Mouse (Mus musculus): ENCODE data around the gene Tlx1. TPM values are rescaled to one million over a fixed set of nuclear protein-coding genes. Genes with fewer than 3 reads are reported as not detected.

Tlx1 gene
- polyA plus RNA-seq, 1 experiment from 2014 or later: 0.29 TPM

DNA sequence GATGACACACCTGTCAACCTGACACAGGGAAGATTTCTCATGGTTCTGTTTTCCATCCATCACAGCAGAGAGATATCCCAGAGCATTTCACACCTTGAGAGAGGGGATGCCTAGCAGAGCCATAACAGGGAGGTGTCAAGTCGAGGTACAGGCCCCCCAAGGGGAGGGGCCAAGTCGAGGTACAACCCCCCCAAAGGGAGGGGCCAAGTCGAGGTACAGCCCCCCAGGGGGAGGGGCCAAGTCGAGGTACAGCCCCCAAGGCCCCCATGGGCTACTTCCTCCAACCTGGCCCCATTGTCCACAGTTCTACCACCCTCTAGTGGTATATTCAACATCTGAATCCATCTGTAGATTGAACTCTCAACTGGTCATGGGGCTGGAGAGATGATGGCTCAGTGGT, 44.2 kb downstream of the Tlx1 start:
- no peak for ATAC-seq (ENCODE audit: insufficient read depth, low FRiP score, low TSS enrichment)
- Histone ChIP-seq H3K27ac (ENCODE audit: low read depth, low read length) (no peak overlapping the region), H3K9ac (ENCODE audit: low read length) (no peak overlapping the region), H3K36me3 (ENCODE audit: control insufficient read depth, insufficient read depth, low read length) (no peaks in the 10 kb centered on the region), H3K4me2 (ENCODE audit: low read depth) (no peak overlapping the region), H3K4me3 (ENCODE audit: low read depth, low read length) (no peak overlapping the region), H3K9me3 (ENCODE audit: control insufficient read depth, low read length) (no peaks in the 10 kb centered on the region), H3K27me3 (ENCODE audit: control insufficient read depth, insufficient read depth, low read length) (no peaks in the 10 kb centered on the region), H3K4me1 (ENCODE audit: control insufficient read depth, insufficient read depth, low read length) (no peaks in the 10 kb centered on the region)
- DNase-seq (ENCODE audit: low spot score): no peak
- WGBS: 53% methylated on average over 4 of the region's 4 CpGs

DNA sequence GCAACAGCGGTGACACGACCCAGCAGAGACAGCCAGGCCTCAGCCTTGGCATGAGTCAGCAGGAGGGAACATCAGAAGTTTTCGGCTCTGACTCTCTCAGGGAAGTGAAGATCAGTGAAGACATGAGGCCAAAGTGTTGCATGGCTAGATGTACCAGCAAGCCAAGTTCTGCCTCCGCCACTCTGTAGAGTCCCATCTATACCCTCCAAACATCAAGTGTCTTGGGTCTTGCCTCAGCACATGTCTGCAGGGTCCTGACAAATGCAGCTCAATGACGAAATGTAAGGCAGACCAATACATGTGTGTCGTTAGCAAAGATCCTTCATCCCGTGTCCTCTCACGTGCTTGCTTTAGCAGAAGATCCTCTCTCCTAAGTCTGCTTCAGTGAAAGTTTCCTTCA, 46.5 kb downstream of the Tlx1 start:
- Histone ChIP-seq H3K4me2 (ENCODE audit: low read depth) (no peak overlapping the region), H3K27ac (ENCODE audit: low read depth, low read length) (no peak overlapping the region), H3K4me3 (ENCODE audit: low read depth, low read length) (no peak overlapping the region), H3K36me3 (ENCODE audit: control insufficient read depth, insufficient read depth, low read length) (no peaks in the 10 kb centered on the region), H3K27me3 (ENCODE audit: control insufficient read depth, insufficient read depth, low read length) (no peaks in the 10 kb centered on the region), H3K9me3 (ENCODE audit: control insufficient read depth, low read length) (no peaks in the 10 kb centered on the region), H3K4me1 (ENCODE audit: control insufficient read depth, insufficient read depth, low read length) (no peaks in the 10 kb centered on the region), H3K9ac (ENCODE audit: low read length) (no peak overlapping the region)
- 90% methylated on average over 8 of the region's 8 CpGs for WGBS
- DNase-seq (ENCODE audit: low spot score) (no peak), ATAC-seq (ENCODE audit: insufficient read depth, low FRiP score, low TSS enrichment) (no peak)

DNA sequence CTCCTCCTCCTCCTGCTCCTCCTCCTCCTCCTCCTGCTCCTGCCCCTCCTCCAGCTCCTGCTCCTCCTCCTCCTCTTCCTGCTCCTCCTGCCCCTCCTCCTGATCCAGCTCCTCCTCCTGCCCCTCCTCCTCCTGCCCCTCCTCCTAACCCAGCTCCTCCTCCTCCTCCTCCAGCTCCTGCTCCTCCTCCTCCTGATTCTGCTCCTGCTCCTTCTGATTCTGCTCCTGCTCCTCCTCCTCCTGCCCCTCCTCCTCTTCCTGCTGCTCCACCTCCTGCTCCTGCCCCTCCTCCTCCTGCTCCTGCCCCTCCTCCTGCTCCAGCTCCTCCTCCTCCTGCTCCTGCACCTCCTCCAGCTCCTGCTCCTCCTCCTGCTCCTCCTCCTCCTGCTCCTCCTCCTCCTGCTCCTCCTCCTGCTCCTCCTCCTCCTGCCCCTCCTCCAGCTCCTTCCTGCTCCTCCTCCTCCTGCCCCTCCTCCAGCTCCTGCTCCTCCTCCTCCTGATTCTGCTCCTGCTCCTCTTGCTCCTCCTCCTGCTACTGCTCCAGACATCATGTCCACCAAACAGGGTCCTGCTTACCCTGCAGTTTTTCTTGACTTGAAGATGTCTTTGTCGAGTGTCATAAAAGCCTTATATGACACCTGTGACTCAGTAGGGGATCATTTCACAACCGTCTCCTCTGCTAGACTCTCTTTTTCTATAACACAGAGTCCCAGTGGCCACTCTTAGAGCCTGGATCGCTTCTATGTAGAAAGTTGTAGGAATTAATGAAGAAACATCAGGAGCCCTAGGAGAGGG, 55.0 kb downstream of the Tlx1 start:
- no peak overlapping the region for H3K4me2 ChIP-seq (ENCODE audit: low read depth)
- ATAC-seq (ENCODE audit: insufficient read depth, low FRiP score, low TSS enrichment): no peak
- no peak overlapping the region for H3K27ac ChIP-seq (ENCODE audit: low read depth, low read length)
- H3K9ac ChIP-seq (ENCODE audit: low read length): no peak overlapping the region
- 0 out of 2 replicates have a peak, but pooled peaks cover 4% of the 10 kb centered on the region for H3K4me1 ChIP-seq (ENCODE audit: control insufficient read depth, insufficient read depth, low read length)
- no peaks in the 10 kb centered on the region for H3K36me3 ChIP-seq (ENCODE audit: control insufficient read depth, insufficient read depth, low read length)
- H3K4me3 ChIP-seq (ENCODE audit: low read depth, low read length): no peak overlapping the region
- no peak for DNase-seq (ENCODE audit: low spot score)
- no peaks in the 10 kb centered on the region for H3K9me3 ChIP-seq (ENCODE audit: control insufficient read depth, low read length)
- 80% methylated on average over 3 of the region's 3 CpGs for WGBS
- H3K27me3 ChIP-seq (ENCODE audit: control insufficient read depth, insufficient read depth, low read length): peaks cover 6% of the 10 kb centered on the region; the same call in 1 of the 2 replicates

Other genes with a start within 250 kb of the Tlx1 start
- gene Slf2, start 219.5 kb upstream of the Tlx1 start, polyA plus RNA-seq (2014; fragmentation: Nextera tagmentation; extraction: Ambion mirVana): 46.4 and 53.6 TPM in 2 replicates
- 6.6 and 6.7 TPM in 2 replicates for gene Sema4g, start 161.6 kb upstream of the Tlx1 start, polyA plus RNA-seq (2014; fragmentation: Nextera tagmentation; extraction: Ambion mirVana)
- 16.0 and 16.5 TPM in 2 replicates for gene Twnk, start 145.0 kb upstream of the Tlx1 start, polyA plus RNA-seq (2014; fragmentation: Nextera tagmentation; extraction: Ambion mirVana)
- 65.3 and 80.6 TPM in 2 replicates for gene Mrpl43, start 144.2 kb upstream of the Tlx1 start, polyA plus RNA-seq (2014; fragmentation: Nextera tagmentation; extraction: Ambion mirVana)
- gene Lzts2, start 136.3 kb upstream of the Tlx1 start, polyA plus RNA-seq (2014; fragmentation: Nextera tagmentation; extraction: Ambion mirVana): 52.8 and 57.5 TPM in 2 replicates
- gene Pdzd7, start 105.0 kb upstream of the Tlx1 start, polyA plus RNA-seq (2014; fragmentation: Nextera tagmentation; extraction: Ambion mirVana): 0.57 and 0.81 TPM in 2 replicates
- gene Sfxn3, start 103.2 kb upstream of the Tlx1 start, polyA plus RNA-seq (2014; fragmentation: Nextera tagmentation; extraction: Ambion mirVana): 23.3 and 24.0 TPM in 2 replicates
- 0.50 and 0.87 TPM in 2 replicates for gene Kazald1, start 75.4 kb upstream of the Tlx1 start, polyA plus RNA-seq (2014; fragmentation: Nextera tagmentation; extraction: Ambion mirVana)
- gene Lbx1, start 85.1 kb downstream of the Tlx1 start, polyA plus RNA-seq (2014; fragmentation: Nextera tagmentation; extraction: Ambion mirVana): 7.7 TPM in 2 replicates
- gene Btrc, start 213.1 kb downstream of the Tlx1 start, polyA plus RNA-seq (2014; fragmentation: Nextera tagmentation; extraction: Ambion mirVana): 64.7 and 68.4 TPM in 2 replicates

Data from neural tube, embryonic 11.5 days (tissue).